Mouse (Mus musculus) forebrain, embryonic 13.5 days (tissue): ENCODE data around the gene Gm26992. TPM values are rescaled to one million over a fixed set of nuclear protein-coding genes. Genes with fewer than 3 reads are reported as not detected.

Experiments
- ATAC-seq: fragments of 200-750 bp; cut with Nextera tagmentation; 2 replicates; pipeline ENCODE4 v1.8.0; 2017
- H3K27ac ChIP-seq: fragments of 300-500 bp; sonication (generic); 2 replicates; pipeline ENCODE4 v1.5.1; 2015; ENCODE audit warnings: inconsistent platforms, mild to moderate bottlenecking, moderate library complexity
- H3K27me3 ChIP-seq: fragments of 300-500 bp; sonication (generic); 2 replicates; pipeline ENCODE4 v1.6.1; 2015; ENCODE audit warnings: mild to moderate bottlenecking, inconsistent platforms
- H3K36me3 ChIP-seq: fragments of 300-500 bp; sonication (generic); 2 replicates; pipeline ENCODE4 v1.6.1; 2015; ENCODE audit warnings: mild to moderate bottlenecking, inconsistent platforms; ENCODE audit not compliant: poor library complexity, severe bottlenecking
- H3K4me1 ChIP-seq: fragments of 300-500 bp; sonication (generic); 2 replicates; pipeline ENCODE4 v1.6.1; 2015; ENCODE audit warnings: inconsistent platforms
- H3K4me2 ChIP-seq: fragments of 300-500 bp; sonication (generic); 2 replicates; pipeline ENCODE4 v1.6.1; 2015; ENCODE audit warnings: inconsistent platforms, mild to moderate bottlenecking, moderate library complexity
- H3K4me3 ChIP-seq: fragments of 300-500 bp; sonication (generic); 2 replicates; pipeline ENCODE4 v1.5.1; 2015; ENCODE audit warnings: mild to moderate bottlenecking, inconsistent platforms
- H3K9ac ChIP-seq: fragments of 300-500 bp; sonication (generic); 2 replicates; pipeline ENCODE4 v1.6.1; 2015; ENCODE audit warnings: mild to moderate bottlenecking, inconsistent platforms
- H3K9me3 ChIP-seq: fragments of 300-500 bp; sonication (generic); replicated peaks from 2 replicates; pipeline ENCODE4 v1.6.1; 2016; ENCODE audit warnings: inconsistent platforms
- WGBS: fragments of 180-500 bp; shearing (Covaris S2); methylation state at CpG from one replicate; pipeline ENCODE4 v1.1.7; 2015; 5-methylcytosine and 5-hydroxymethylcytosine counted together
- polyA plus RNA-seq: library from polyadenylated mRNA; unstranded; fragments of >200 nt; fragmentation: Nextera tagmentation; extraction: Ambion mirVana; gene quantifications from 2 replicates; pipeline ENCODE4 v1.2.1, GENCODE M21; 2015

Gene Gm26992
- polyA plus RNA-seq, 1 experiment from 2014 or later, result not detected

- Histone ChIP-seq H3K4me3 (peak overlapping the region; percentile 55), H3K4me2 (peak overlapping the region; percentile 57), H3K27ac (peak overlapping the region; percentile 92), H3K27me3 (no peaks in the 10 kb centered on the region), H3K9ac (peak overlapping the region; percentile 64), H3K36me3 (0 out of 2 replicates have a peak, but pooled peaks cover 3% of the 10 kb centered on the region), H3K4me1 (peaks cover 25% of the 10 kb centered on the region), H3K9me3 (no peaks in the 10 kb centered on the region)
- ATAC-seq, result peak; percentile 48
- WGBS, result 29% methylated on average over 10 of the region's 10 CpGs
Measured at GRCm38 (mm10) chrX:103492398-103493256, 70.8 kb downstream of the Gm26992 start.

GRCm38 (mm10) chrX:103493351-103494173 lies 71.8 kb downstream of the Gm26992 start:
- H3K4me1 ChIP-seq, result peaks cover 25% of the 10 kb centered on the region
- peak overlapping the region; percentile 57 for H3K4me2 ChIP-seq
- H3K27ac ChIP-seq, result peak overlapping the region; percentile 92
- H3K9me3 ChIP-seq, result no peaks in the 10 kb centered on the region
- peak overlapping the region; percentile 55 for H3K4me3 ChIP-seq
- H3K36me3 ChIP-seq, result 0 out of 2 replicates have a peak, but pooled peaks cover 3% of the 10 kb centered on the region
- WGBS, result under 1% methylated on average over 47 of the region's 55 CpGs
- H3K27me3 ChIP-seq, result no peaks in the 10 kb centered on the region
- peak; percentile 99 for ATAC-seq
- peak overlapping the region; percentile 78 for H3K9ac ChIP-seq

- no peaks in the 10 kb centered on the region for H3K27me3 ChIP-seq
- H3K4me2 ChIP-seq, result no peak overlapping the region
- H3K9ac ChIP-seq, result no peak overlapping the region
- no peak for ATAC-seq
- WGBS, result 94% methylated on average over 3 of the region's 3 CpGs
- peaks cover 17% of the 10 kb centered on the region; the same call in 1 of the 2 replicates for H3K4me1 ChIP-seq
- H3K4me3 ChIP-seq, result no peak overlapping the region
- no peak overlapping the region for H3K27ac ChIP-seq
- H3K9me3 ChIP-seq, result no peaks in the 10 kb centered on the region
- peaks cover 29% of the 10 kb centered on the region; the same call in 1 of the 2 replicates for H3K36me3 ChIP-seq
Measured at GRCm38 (mm10) chrX:103499374-103499773, 77.6 kb downstream of the Gm26992 start.

GRCm38 (mm10) chrX:103500137-103500536 lies 78.3 kb downstream of the Gm26992 start:
- Histone ChIP-seq H3K9ac (no peak overlapping the region), H3K36me3 (peaks cover 33% of the 10 kb centered on the region; the same call in 1 of the 2 replicates), H3K4me3 (no peak overlapping the region), H3K27ac (no peak overlapping the region), H3K4me2 (no peak overlapping the region), H3K9me3 (no peaks in the 10 kb centered on the region), H3K4me1 (peaks cover 11% of the 10 kb centered on the region; the same call in 1 of the 2 replicates), H3K27me3 (no peaks in the 10 kb centered on the region)
- no peak for ATAC-seq
- 96% methylated on average over 2 of the region's 2 CpGs for WGBS

GRCm38 (mm10) chrX:103508218-103508617 lies 86.4 kb downstream of the Gm26992 start:
- no peak for ATAC-seq
- Histone ChIP-seq H3K4me2 (no peak overlapping the region), H3K27me3 (no peaks in the 10 kb centered on the region), H3K4me3 (no peak overlapping the region), H3K4me1 (no peaks in the 10 kb centered on the region), H3K27ac (no peak overlapping the region), H3K9ac (no peak overlapping the region), H3K36me3 (peaks cover 23% of the 10 kb centered on the region; the same call in 1 of the 2 replicates), H3K9me3 (no peaks in the 10 kb centered on the region)
- 95% methylated on average over 4 of the region's 4 CpGs for WGBS

GRCm38 (mm10) chrX:103509168-103510019 lies 87.6 kb downstream of the Gm26992 start:
- Histone ChIP-seq H3K27me3 (no peaks in the 10 kb centered on the region), H3K27ac (no peak overlapping the region), H3K4me3 (no peak overlapping the region), H3K4me2 (no peak overlapping the region), H3K9me3 (no peaks in the 10 kb centered on the region), H3K9ac (no peak overlapping the region), H3K4me1 (no peaks in the 10 kb centered on the region), H3K36me3 (peaks cover 16% of the 10 kb centered on the region; the same call in 1 of the 2 replicates)
- ATAC-seq, result no peak
- 84% methylated on average over 8 of the region's 8 CpGs for WGBS

GRCm38 (mm10) chrX:103514782-103515181 lies 93.0 kb downstream of the Gm26992 start:
- no peaks in the 10 kb centered on the region for H3K9me3 ChIP-seq
- H3K27ac ChIP-seq, result no peak overlapping the region
- H3K27me3 ChIP-seq, result no peaks in the 10 kb centered on the region
- H3K4me1 ChIP-seq, result no peaks in the 10 kb centered on the region
- H3K9ac ChIP-seq, result no peak overlapping the region
- no peak overlapping the region for H3K4me3 ChIP-seq
- no peak overlapping the region for H3K4me2 ChIP-seq
- no peaks in the 10 kb centered on the region for H3K36me3 ChIP-seq
- WGBS, result 73% methylated on average over 4 of the region's 4 CpGs
- no peak for ATAC-seq

GRCm38 (mm10) chrX:103515346-103515745 lies 93.5 kb downstream of the Gm26992 start:
- H3K9me3 ChIP-seq, result no peaks in the 10 kb centered on the region

GRCm38 (mm10) chrX:103518798-103519197 lies 97.0 kb downstream of the Gm26992 start:
- Histone ChIP-seq H3K27me3 (no peaks in the 10 kb centered on the region), H3K9me3 (no peaks in the 10 kb centered on the region), H3K27ac (no peak overlapping the region), H3K36me3 (no peaks in the 10 kb centered on the region), H3K9ac (no peak overlapping the region), H3K4me3 (no peak overlapping the region), H3K4me1 (no peaks in the 10 kb centered on the region), H3K4me2 (no peak overlapping the region)
- 98% methylated on average over 2 of the region's 2 CpGs for WGBS
- ATAC-seq, result no peak

More at GRCm38 (mm10) chrX:103515346-103515745, 93.5 kb downstream of the Gm26992 start:
- H3K27me3 ChIP-seq, result no peaks in the 10 kb centered on the region
- no peaks in the 10 kb centered on the region for H3K4me1 ChIP-seq
- no peak overlapping the region for H3K4me3 ChIP-seq
- no peak overlapping the region for H3K27ac ChIP-seq
- ATAC-seq, result no peak
- no peaks in the 10 kb centered on the region for H3K36me3 ChIP-seq
- no peak overlapping the region for H3K4me2 ChIP-seq
- H3K9ac ChIP-seq, result no peak overlapping the region
- 83% methylated on average over 1 of the region's 1 CpGs for WGBS

GRCm38 (mm10) chrX:103519547-103519946 lies 97.7 kb downstream of the Gm26992 start:
- H3K9me3 ChIP-seq, result no peaks in the 10 kb centered on the region
- no peak overlapping the region for H3K4me3 ChIP-seq
- no peaks in the 10 kb centered on the region for H3K4me1 ChIP-seq
- no peak overlapping the region for H3K4me2 ChIP-seq
- H3K9ac ChIP-seq, result no peak overlapping the region
- ATAC-seq, result no peak
- WGBS, result 73% methylated on average over 3 of the region's 3 CpGs
- H3K27me3 ChIP-seq, result no peaks in the 10 kb centered on the region
- no peak overlapping the region for H3K27ac ChIP-seq
- no peaks in the 10 kb centered on the region for H3K36me3 ChIP-seq

- Histone ChIP-seq H3K9me3 (no peaks in the 10 kb centered on the region), H3K36me3 (no peaks in the 10 kb centered on the region), H3K4me3 (no peak overlapping the region), H3K4me1 (no peaks in the 10 kb centered on the region), H3K9ac (no peak overlapping the region), H3K27me3 (no peaks in the 10 kb centered on the region), H3K4me2 (no peak overlapping the region), H3K27ac (no peak overlapping the region)
- no peak for ATAC-seq
- WGBS, result 44% methylated on average over 4 of the region's 4 CpGs
Measured at GRCm38 (mm10) chrX:103521221-103521716, 99.5 kb downstream of the Gm26992 start.
